Mouse (Mus musculus) thymus, postnatal 0 days (tissue): ENCODE measurements at regions not wholly inside any gene's neighbourhood (a gene's known extent, or its start where the extent isn't known, plus 50 kb on each side); places are given as distances from the start of the nearest gene placed in this dataset.

ENCODE experiments used
- DNase-seq: peaks from one replicate; pipeline ENCODE4 v3.0.0-alpha.2; 2015; ENCODE audit warnings: low spot score

DNA sequence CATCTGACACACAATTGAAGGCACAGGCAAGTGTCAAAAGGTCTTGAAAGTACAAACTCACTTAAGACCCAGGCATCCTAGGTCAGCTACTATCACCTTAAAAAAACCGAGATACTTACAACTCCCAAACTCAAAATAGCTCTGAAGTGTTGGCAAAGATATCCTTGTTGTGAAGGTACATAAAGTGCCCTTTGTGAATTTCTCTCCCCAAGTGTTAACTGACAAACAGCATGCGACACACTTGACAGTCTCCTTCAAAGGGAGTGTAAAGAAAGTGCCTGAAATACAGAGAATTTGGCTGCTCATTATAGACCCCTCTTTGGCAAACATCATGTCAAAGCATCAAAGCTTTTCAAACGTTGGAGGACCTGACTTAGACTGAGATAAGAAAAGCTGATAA lies 2634.2 kb downstream of the 9330182O14Rik start:
- DNase-seq, result no peak

GRCm38 (mm10) chr15:42779903-42780302 lies 2645.7 kb downstream of the 9330182O14Rik start:
- DNase-seq, result no peak

DNA sequence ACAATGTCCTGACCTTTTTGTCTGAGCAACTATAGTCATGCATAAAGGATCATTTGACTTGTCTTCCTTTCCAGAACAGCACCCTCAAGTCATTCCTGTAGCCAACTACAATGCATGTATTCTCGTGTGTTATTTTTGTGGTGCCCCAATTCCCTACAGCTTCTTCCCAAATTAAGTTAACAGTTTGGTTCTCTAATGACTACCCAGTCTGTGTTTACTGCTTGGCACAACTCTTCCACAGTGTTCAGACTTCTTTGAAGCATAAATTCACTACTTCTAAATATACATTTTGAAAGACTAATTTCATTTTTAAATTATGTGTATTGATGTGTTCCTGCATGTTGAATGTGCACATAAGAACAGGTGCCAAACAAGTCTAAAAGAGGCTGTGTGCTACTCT lies 2667.1 kb downstream of the 9330182O14Rik start:
- DNase-seq, result no peak

DNA sequence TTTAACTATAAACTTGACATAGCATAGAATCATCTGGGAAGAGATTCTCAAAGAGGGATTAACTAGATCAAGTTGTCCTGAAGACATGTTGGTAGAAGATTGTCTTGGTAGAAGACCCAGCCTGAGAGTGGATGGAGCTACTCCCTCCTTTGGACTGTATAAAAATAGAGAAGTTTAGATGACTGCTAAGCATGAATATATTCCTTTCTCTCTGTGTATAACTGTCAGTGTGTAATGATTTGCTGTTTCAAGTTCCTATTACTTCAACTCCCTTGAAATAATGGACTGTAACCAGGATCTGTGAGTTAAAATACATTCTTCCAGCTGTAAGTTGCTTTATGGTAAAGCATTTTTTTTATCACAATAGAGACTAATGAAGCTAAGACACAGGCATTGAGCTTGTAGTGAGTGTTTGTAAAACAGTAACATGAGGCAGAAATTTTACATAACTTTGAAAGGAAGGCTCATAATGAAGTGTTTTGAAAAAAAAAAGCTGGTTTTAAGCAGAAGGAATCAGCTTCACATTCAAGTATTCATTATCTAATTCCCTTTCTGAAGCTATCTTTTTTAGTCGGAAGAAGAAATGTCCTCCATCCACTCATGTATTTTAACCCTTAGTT lies 2676.8 kb downstream of the 9330182O14Rik start:
- DNase-seq, result no peak

DNA sequence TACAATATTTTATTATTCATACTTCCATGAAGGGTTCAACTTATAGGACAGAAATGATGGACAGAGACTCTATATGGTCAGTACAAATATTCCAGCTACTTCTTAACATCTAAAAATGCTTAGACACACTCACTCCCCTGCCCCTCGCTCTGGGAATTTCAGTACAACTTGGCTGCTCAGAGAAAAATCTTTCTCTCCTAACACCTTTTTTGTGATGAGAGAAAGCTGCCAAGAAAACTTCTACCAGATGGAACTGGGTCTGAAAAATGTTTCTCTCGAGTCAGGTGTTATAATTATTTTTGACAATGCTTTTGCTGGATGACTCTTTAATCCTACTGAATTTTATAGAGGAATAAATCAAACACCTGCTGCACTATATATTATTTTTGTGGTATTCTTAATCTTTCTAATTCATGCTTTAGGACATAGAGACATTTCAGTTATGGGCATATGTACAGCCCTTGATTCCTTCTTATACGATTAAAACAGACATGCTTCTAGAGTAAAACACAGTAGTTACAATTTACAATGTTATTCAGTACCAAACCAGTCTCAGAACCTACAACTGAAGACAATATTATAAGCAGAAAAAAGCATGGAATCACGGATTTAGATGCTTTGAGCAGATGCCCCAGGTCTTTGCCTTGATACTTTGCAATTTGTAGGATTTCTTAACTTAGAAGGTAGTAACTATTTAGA lies 2681.0 kb downstream of the 9330182O14Rik start:
- DNase-seq, result no peak

DNA sequence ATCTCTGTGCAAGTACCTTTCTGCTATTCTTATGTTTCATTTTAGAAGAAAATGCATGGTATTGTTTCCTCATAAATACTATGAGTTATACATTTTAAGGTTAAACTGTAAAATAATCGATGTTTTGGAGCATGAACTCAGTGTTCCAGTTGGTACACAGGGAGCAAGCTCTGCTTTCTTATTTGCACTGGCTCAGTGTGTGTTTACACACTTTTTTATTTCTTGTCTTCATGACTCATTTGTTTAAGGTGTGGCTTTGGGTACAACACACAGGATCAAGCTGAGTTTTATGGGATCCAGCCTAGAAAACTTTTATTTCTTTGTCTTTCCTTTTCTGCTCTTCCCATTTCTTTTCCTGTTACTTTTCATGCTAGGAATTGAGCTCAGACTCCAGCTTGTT lies 2704.7 kb downstream of the 9330182O14Rik start:
- DNase-seq, result no peak

DNA sequence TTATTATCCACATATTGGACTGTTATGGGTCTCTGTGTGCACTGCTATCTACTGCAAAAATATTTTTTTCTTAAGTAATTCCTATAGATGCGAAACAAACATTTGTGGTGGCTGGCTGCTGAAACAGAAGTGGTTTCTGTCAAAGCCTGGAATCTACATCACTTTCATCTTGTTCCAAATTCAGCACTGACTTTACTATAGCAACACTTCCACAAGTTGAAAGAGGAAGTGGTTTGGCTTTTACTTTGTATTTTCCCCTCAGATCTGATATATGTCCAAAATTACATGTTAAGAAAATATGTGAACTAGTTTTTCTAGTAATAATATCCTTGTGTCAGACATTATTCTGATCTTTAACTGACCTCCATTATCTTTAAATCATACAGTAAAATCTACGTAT lies 2715.8 kb downstream of the 9330182O14Rik start:
- peak; percentile 24 for DNase-seq

- DNase-seq, result no peak
Measured at GRCm38 (mm10) chr15:42872491-42872890, 2738.3 kb downstream of the 9330182O14Rik start.

DNA sequence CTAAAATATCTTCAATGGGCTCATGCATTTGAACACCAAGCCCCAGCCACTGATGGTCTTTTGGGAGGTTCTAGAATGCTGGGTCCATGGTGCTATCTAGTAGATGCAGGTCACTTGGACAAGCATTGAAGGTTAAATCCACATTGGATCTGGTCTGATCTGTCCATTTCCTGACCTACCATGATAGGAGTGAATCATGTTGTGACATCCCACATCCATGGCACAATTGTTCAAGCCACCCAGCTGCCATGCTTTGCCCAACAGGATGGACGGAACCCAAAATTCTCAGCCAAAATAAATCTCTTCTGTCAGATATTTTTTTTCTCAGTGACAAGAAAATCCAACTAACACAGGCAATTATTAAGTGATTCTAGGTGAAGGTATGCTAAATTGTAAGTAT lies 2760.4 kb downstream of the 9330182O14Rik start:
- DNase-seq, result no peak

DNA sequence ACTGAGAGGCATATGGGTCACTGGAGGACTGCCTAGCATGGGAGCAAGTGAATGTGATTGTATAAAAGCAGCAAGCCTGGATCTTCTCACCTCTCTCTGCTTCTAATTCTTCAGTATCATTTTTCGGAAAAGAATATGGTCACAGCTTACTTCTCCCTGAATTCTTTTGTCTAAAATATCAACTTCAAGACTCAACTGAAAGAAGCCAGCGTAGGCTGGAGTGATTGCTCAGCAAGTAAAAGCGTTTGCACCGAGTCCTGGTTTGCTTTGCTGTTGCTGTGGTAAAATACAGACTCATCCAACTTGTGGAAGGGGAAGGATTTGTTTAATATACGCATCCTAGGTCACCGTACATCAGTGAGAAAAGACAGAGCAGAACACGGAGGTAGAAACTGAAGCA lies 2765.9 kb downstream of the 9330182O14Rik start:
- DNase-seq, result no peak

GRCm38 (mm10) chr15:42901782-42902181 lies 2767.6 kb downstream of the 9330182O14Rik start:
- DNase-seq, result peak; percentile 2

- DNase-seq, result no peak
Measured at GRCm38 (mm10) chr15:42911357-42911756, 2777.2 kb downstream of the 9330182O14Rik start.

GRCm38 (mm10) chr15:42912880-42913279 lies 2778.7 kb downstream of the 9330182O14Rik start:
- DNase-seq, result no peak

- DNase-seq, result no peak
Measured at GRCm38 (mm10) chr15:42913285-42913684, 2779.1 kb downstream of the 9330182O14Rik start.

GRCm38 (mm10) chr15:42914099-42914498 lies 2779.9 kb downstream of the 9330182O14Rik start:
- peak; percentile 54 for DNase-seq

GRCm38 (mm10) chr15:42915195-42915594 lies 2781.0 kb downstream of the 9330182O14Rik start:
- no peak for DNase-seq

- no peak for DNase-seq
Measured at GRCm38 (mm10) chr15:42921618-42922017, 2787.5 kb downstream of the 9330182O14Rik start.

DNA sequence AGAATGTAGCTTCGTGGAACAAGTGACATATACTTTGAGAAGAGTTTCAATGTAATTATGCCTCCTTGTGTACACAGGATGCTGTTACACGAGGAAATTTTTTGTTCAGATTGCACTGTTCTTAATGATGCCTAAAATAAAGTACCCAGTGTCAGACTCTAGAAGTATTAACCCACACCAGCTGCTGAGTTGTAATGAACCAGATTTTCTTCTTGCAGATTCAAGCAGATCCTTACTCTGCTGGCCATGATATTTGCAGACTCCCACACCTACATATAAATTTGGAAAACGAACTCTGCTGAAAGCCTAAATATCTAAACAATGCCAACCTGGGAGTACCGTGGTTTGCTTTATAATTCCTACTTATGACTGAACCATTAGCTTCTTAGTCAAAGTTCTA lies 2794.2 kb downstream of the 9330182O14Rik start:
- no peak for DNase-seq

DNA sequence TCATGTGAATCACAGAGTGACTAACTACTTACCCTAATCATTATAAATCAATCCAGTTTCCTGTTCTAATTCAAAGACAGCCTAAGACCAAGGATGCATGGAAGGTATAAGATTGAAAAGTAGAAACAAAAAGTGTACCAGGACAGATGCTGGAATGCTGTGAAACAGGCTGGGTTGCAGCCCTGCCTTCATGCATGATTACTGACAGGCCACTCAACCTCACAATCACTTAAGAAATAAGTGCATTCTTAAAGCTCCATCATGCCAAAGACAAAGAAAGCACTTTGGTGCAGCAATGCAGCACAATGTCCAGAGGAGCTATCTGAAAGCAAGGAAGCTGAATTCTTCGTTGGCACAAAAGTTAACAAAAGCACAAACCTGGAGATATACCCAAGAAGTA lies 2810.4 kb downstream of the 9330182O14Rik start:
- DNase-seq, result no peak

- DNase-seq, result no peak
Measured at GRCm38 (mm10) chr15:42955167-42955566, 2821.0 kb downstream of the 9330182O14Rik start.

GRCm38 (mm10) chr15:42962747-42963338 lies 2828.7 kb downstream of the 9330182O14Rik start:
- DNase-seq, result peak; percentile 53

- no peak for DNase-seq
Measured at GRCm38 (mm10) chr15:42965314-42965713, 2831.1 kb downstream of the 9330182O14Rik start.
